Mouse (Mus musculus) hematopoietic stem cell, adult 5-6 weeks (primary cell): ENCODE results near the gene Cyp2w1. TPM values are rescaled to one million over a fixed set of nuclear protein-coding genes. Genes with fewer than 3 reads are reported as not detected.

Experiments used
- ATAC-seq, 2 experiments: fragments of 125-278 bp in 1 of 2; replicated peaks in 1 of 2; 2 replicates each; pipeline ENCODE4 v1.8.0; 2016 to 2017; ENCODE audit warnings: inconsistent platforms in 2 of 2, mild to moderate bottlenecking in 2 of 2, moderate number of reproducible peaks in 2 of 2, low read depth in 1 of 2, moderate TSS enrichment in 1 of 2; ENCODE audit not compliant: low FRiP score in 2 of 2, poor library complexity in 2 of 2, severe bottlenecking in 2 of 2, insufficient read depth in 1 of 2, low TSS enrichment in 1 of 2
- total RNA-seq: library from RNA; stranded (forward); fragments of 172-1452, 232-1000 nt; gene quantifications from 2 replicates; pipeline ENCODE4 v1.2.3, GENCODE M21; 2017

The Cyp2w1 gene
- total RNA-seq, 1 experiment from 2014 or later = not detected

GRCm38 (mm10) chr5:139351628-139352027 is 789 bp upstream of the Cyp2w1 start:
- no peak for ATAC-seq

DNA sequence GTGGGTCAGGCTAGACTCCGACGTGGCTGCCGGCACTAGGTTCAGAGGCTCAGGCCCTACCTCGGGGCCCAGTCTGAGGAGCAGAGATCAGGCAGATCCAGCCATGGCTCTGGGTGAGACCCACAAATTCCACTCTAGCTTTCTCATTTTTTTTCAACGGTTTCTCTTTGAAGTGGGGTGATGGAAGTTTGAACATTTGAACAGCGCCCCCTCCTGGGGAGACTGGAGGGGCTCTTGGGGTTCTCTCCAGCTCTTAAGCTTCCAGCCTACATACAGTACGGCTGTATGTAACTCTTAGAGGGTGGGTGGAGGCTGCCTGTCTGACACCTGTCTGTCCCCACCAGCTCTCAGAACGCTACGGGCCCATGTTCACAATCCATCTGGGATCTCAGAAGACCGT is 1.1 kb downstream of the Cyp2w1 start:
- ATAC-seq = 0 out of 4 replicates have a peak, but pooled peaks have one; percentile 25 to 28

GRCm38 (mm10) chr5:139353946-139354345 is 1.5 kb downstream of the Cyp2w1 start:
- no peak for ATAC-seq

DNA sequence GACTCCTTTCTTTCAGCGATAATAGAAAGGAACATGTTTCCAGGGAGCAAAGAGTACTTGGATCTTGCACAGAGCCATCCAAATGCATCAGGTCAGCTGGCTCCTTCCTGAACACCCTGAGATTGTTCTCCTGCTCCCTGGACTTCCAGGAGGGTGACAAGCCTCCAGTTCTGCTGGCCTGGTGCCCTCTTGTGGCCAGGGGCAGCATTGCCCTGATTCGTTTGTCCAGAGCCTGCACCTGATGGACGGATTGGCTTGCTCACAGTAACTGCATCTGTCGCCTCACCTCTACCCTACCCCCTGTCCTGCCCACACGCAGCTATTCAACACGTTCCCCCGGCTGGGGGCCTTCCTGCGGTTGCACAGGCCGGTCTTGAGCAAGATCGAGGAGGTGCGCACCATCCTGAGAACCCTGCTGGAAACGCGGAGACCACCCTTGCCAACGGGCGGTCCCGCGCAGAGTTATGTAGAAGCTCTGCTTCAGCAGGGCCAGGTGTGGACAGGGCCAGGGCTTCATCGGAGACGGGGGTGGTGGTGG is 2.9 kb downstream of the Cyp2w1 start:
- peak; percentile 39 to 56; a peak in 2 of 4 replicates for ATAC-seq

DNA sequence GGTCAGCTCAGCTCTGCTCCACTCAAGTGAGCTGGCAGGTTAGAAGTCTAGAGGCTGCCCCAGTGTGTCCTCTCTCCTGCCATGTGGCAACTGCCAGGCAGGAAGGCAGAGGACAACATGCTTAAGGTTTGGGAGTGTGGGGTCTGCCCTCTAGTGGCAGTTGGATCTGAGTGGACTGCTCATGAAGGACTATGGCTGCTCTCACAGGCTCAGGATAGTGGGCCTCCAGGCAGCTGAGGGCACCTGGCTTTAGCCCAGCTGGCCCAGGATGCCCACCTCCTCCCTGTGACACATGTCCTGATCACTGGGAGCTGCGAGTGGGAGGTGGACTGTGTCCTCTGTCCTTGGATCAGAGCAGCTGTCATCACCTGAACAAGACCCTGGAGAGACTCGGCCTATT is 6.2 kb downstream of the Cyp2w1 start:
- peak; percentile 33 to 35; a peak in 1 of 4 replicates for ATAC-seq

- ATAC-seq = no peak
Observed at GRCm38 (mm10) chr5:139359244-139359643, 6.8 kb downstream of the Cyp2w1 start.

DNA sequence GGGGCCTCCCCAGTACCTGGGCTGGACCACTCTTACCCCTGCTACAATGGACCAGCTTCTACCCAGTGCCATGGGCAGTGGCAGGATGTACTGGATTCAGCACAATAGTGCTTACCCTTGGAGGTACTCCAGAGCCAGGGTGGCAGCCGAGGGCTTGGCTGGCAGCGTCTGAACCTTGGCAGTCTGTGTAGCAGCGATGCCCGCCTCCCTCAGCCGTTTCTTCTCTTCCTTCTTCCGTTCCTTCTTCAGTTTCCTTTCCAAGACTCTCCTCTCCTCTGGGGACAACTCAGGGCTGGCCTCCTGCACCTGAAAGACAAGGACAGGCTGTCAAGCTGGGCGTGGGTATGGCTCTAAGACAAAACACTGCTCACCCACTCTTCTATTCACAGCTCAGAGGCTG is 11.4 kb downstream of the Cyp2w1 start:
- ATAC-seq = no peak

DNA sequence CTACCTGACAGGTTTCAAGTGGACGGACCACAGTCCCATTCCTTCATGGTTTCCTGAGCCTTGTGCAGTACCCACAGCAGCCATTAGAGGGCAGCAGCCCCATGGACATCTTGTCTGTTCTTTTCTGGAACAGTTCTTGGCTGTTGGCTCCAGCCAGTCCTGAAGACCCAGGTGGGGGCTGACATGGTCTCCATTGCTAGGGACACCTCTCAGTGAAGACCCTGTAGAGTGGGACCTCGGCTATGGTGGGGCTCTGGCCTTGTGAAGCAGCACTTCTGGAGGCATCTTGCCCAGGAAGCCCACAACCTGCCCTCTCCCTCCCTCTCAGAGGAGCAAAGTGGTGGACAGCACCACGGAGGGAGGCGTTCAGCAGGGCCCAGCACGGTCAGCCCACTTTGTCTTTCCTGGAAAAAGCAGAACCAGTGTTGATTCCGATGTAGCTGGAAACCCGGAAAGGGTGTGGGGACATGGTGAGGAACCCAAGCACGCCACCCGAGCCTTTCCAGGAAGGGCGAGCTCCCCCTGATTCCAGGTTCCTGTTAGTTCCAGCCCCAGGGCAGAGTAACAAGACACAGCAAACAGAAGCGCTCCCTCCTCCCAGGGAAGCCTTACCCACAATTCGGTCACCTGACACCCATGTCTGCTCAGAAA is 12.0 kb downstream of the Cyp2w1 start:
- peak; percentile 68 to 80 for ATAC-seq

GRCm38 (mm10) chr5:139364911-139365571 is 12.6 kb downstream of the Cyp2w1 start:
- no peak for ATAC-seq

DNA sequence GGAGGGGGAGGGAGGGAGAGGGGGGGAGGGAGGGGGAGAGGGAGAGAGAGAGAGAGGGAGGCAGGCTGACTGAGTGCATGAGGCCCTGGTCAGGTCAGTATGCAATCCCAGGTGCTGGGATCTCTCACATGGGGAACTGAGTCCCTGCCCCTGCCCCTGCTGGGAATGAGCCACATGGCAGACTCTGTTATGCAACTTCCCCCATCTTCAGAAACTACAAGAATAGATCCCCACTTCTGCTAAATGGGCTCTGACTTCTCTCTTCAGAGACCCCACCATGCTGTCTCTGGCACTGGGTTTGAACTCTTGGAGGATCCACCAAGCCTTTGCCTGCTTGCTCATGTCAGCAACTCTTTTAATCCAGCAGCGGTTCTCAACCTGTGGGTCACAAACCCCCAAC is 13.4 kb downstream of the Cyp2w1 start:
- ATAC-seq = peak in 1 of 2 experiments; percentile 23; a peak in 1 of 4 replicates

DNA sequence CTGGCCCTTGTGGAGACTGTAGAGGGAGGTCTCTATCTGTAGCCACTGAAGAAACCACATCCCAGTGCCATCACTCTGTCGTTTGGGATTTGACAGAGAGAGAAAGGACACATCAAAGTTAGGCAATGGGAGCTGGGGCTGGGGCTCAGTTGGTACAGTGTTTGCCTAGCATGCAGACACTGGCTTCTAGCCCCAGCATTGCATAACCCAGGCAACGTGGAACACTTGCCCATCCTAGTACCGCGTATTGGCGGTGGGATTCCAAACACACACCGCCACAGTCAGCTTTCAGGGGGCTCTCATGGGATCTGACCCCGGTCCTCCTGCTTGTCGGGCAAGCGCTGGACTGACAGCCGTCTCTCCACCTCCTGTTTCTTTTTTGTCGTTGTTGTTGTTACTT is 14.1 kb downstream of the Cyp2w1 start:
- no peak for ATAC-seq

DNA sequence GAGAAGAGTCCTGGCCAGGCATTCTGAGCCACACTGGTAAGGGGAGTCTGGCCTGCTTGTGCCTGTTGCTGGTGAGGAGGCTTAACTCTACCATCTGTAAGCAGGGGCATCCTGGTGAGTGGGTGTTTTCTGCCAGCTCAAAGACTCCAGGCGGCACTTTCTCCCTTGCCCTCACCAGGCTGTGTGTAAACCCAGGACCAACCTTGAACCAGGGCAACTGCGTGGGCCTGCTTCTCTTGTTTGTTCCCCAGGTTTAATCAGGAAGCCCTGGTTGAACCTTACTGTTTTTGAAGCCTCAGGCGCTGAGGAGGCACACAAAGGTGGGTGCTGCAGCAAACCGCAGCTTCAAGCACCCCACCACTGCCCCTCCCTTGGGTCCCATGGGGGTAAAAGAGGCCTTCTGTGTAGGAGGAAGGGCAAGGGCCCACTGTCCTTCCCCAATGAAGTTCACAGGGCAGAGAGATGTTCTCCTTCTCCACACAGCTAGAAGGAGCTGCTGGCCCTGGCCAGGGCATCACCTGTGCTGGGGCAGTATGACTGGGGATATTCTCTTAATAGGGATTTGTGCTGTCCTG is 15.6 kb downstream of the Cyp2w1 start:
- no peak for ATAC-seq

DNA sequence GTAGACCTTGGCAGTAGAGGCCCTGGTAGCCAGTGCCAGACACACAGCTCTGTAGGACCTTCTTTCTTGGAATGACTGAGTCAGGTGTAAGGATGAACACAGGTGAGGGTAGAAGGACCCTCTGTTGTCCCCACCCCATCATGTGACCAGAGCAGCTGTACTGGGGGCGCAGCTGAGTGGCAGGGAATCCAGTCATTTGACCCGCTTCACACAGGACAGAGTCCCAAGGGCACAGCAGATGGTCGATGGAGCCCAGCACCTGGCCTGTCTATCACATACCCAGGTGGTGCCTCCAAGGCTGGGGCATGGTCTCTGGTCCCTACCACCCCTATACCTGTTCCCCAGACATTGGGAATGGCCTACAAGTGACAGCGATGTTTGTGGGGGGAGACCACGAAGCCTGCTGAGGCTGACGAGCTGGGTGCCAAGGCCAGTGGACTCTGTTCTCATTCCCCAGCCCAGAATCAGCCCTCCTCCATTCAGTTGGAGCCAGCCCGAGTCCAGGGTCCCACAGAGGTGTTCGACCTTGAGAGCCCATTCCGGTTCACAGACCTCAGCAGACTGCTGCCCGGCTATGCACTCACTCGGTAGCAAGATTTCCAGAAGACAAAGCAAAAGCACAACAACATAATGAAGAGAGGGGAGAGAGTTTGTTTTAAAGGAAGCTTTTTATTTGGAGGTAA is 16.4 kb downstream of the Cyp2w1 start:
- no peak for ATAC-seq

- no peak for ATAC-seq
Observed at GRCm38 (mm10) chr5:139370336-139370735, 17.9 kb downstream of the Cyp2w1 start.

DNA sequence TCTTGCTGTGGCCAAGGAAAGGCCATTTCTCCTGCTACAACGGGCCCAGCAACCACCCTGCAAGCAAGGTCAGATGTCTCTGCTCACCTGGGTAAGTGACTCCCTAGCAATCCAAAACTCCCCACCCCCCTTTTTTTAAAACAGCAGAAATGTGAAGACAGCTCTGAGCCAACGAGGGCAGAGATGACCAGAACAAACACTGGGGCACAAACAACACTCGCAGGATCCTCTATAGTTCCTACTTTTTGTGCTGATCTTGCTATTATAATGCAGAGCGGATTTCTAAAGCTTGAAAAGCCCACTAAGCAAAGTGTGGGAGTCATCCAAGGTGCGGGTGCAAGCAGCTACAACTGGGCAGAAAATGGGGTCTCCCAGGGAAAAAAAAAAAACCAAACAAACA is 18.7 kb downstream of the Cyp2w1 start:
- ATAC-seq = no peak

- peak; percentile 91 to 94 for ATAC-seq
Observed at GRCm38 (mm10) chr5:139371631-139372401, 19.4 kb downstream of the Cyp2w1 start.

DNA sequence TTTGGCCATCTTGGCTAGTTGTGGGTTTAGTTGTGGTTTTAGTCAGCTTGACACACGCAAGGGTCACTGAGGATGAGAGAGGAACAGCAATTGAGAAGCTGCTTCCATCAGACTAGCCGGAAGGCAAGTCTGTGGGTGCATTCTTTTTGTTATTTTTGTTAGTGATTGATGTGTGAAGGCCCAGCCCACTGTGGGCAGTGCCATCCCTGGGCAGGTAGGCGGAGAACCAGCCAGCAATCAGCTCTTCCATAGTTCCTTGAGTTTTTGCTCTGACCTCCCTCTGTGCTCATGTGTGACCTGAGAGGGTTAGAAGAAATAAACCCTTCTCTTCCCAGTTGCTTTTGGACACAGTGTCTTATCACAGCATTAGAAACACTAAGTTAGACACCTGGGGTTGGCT is 20.7 kb downstream of the Cyp2w1 start:
- no peak for ATAC-seq
